Mouse (Mus musculus) forebrain, embryonic 11.5 days (tissue): ENCODE measurements around the gene Sem1. TPM values are rescaled to one million over a fixed set of nuclear protein-coding genes. Genes with fewer than 3 reads are reported as not detected.

Source experiments
- ATAC-seq: fragments of 200-750 bp; cut with Nextera tagmentation; replicated peaks from 2 replicates; pipeline ENCODE4 v1.8.0; 2017; ENCODE audit warnings: moderate TSS enrichment; ENCODE audit not compliant: low FRiP score
- DNase-seq: peaks from one replicate; pipeline ENCODE4 v3.0.0-alpha.2; 2017; ENCODE audit warnings: low spot score
- H3K27ac ChIP-seq: fragments of 300-500 bp; sonication (generic); 2 replicates; pipeline ENCODE4 v1.5.1; 2014; ENCODE audit warnings: low read depth, low read length
- H3K27me3 ChIP-seq: fragments of 300-500 bp; sonication (generic); 2 replicates; pipeline ENCODE4 v1.6.1; 2014; ENCODE audit warnings: mild to moderate bottlenecking, low read length, mixed read lengths; ENCODE audit not compliant: control insufficient read depth, insufficient read depth
- H3K36me3 ChIP-seq: fragments of 300-500 bp; sonication (generic); 2 replicates; pipeline ENCODE4 v1.6.1; 2014; ENCODE audit warnings: mild to moderate bottlenecking, low read length, moderate library complexity, mixed read lengths; ENCODE audit not compliant: control insufficient read depth, insufficient read depth
- H3K4me1 ChIP-seq: fragments of 300-500 bp; sonication (generic); replicated peaks from 2 replicates; pipeline ENCODE4 v1.6.1; 2014; ENCODE audit warnings: low read length, mixed read lengths; ENCODE audit not compliant: control insufficient read depth, insufficient read depth
- H3K4me2 ChIP-seq: fragments of 300-500 bp; sonication (generic); 2 replicates; pipeline ENCODE4 v1.6.1; 2014; ENCODE audit warnings: low read depth, mild to moderate bottlenecking, low read length, moderate library complexity, mixed read lengths; ENCODE audit not compliant: severe bottlenecking
- H3K4me3 ChIP-seq: fragments of 300-500 bp; sonication (generic); 2 replicates; pipeline ENCODE4 v1.5.1; 2014; ENCODE audit warnings: low read depth, low read length
- H3K9ac ChIP-seq: fragments of 300-500 bp; sonication (generic); 2 replicates; pipeline ENCODE4 v1.6.1; 2014; ENCODE audit warnings: low read length
- H3K9me3 ChIP-seq: fragments of 300-500 bp; sonication (generic); 2 replicates; pipeline ENCODE4 v1.6.1; 2016; ENCODE audit warnings: low read length, mixed read lengths; ENCODE audit not compliant: control insufficient read depth
- WGBS: fragments of 180-500 bp; shearing (Covaris S2); extraction: QIAGEN DNeasy Blood & Tissue Kit; methylation state at CpG from one replicate; pipeline ENCODE4 v1.1.7; 2014; 5-methylcytosine and 5-hydroxymethylcytosine counted together
- polyA plus RNA-seq: library from polyadenylated mRNA; unstranded; fragments of >200 nt; fragmentation: Nextera tagmentation; extraction: Ambion mirVana; gene quantifications from 2 replicates; pipeline ENCODE4 v1.2.1, GENCODE M21; 2014

Gene Sem1
- 241 and 263 TPM in 2 replicates for polyA plus RNA-seq

- WGBS, result 1% methylated on average over 49 of the region's 59 CpGs
- Histone ChIP-seq H3K4me3 (peak within 1 kb of the TSS; percentile 95), H3K4me1 (no peaks in the 10 kb centered on the region), H3K9me3 (no peaks in the 10 kb centered on the region), H3K9ac (peak within 1 kb of the TSS; percentile 98), H3K4me2 (peak within 1 kb of the TSS; percentile 74), H3K36me3 (no peaks in the 10 kb centered on the region; the same call in 1 of the 2 replicates), H3K27ac (peak within 1 kb of the TSS; percentile 62), H3K27me3 (no peaks in the 10 kb centered on the region)
- ATAC-seq, result peak; percentile 97
- peak; percentile 92 for DNase-seq
Measured at GRCm38 (mm10) chr6:6578304-6579149, at the start of gene Sem1. TSS of gene Sem1 (minus strand) at chr6:6578663.

GRCm38 (mm10) chr6:6622846-6623749, 44.6 kb upstream of the Sem1 start:
- H3K27me3 ChIP-seq, result no peaks in the 10 kb centered on the region
- 63% methylated on average over 16 of the region's 16 CpGs for WGBS
- no peak overlapping the region for H3K27ac ChIP-seq
- ATAC-seq (no peak), DNase-seq (no peak)
- H3K4me2 ChIP-seq, result no peak overlapping the region
- no peaks in the 10 kb centered on the region for H3K4me1 ChIP-seq
- H3K9me3 ChIP-seq, result no peaks in the 10 kb centered on the region
- H3K4me3 ChIP-seq, result no peak overlapping the region
- H3K36me3 ChIP-seq, result no peaks in the 10 kb centered on the region
- H3K9ac ChIP-seq, result no peak overlapping the region

GRCm38 (mm10) chr6:6603561-6604544, 25.4 kb upstream of the Sem1 start:
- no peaks in the 10 kb centered on the region for H3K36me3 ChIP-seq
- no peak overlapping the region for H3K27ac ChIP-seq
- no peak overlapping the region for H3K9ac ChIP-seq
- WGBS, result 18% methylated on average over 8 of the region's 8 CpGs
- H3K4me3 ChIP-seq, result no peak overlapping the region
- ATAC-seq, result peak; percentile 80
- 0 out of 2 replicates have a peak overlapping the region, but pooled peaks have one; percentile 32 for H3K4me2 ChIP-seq
- no peaks in the 10 kb centered on the region for H3K9me3 ChIP-seq
- H3K27me3 ChIP-seq, result no peaks in the 10 kb centered on the region
- H3K4me1 ChIP-seq, result peaks cover 6% of the 10 kb centered on the region; the same call in 1 of the 2 replicates
- no peak for DNase-seq

GRCm38 (mm10) chr6:6586313-6586712, 7.8 kb upstream of the Sem1 start:
- H3K9ac ChIP-seq, result no peak overlapping the region
- H3K4me1 ChIP-seq, result no peaks in the 10 kb centered on the region
- 88% methylated on average over 2 of the region's 2 CpGs for WGBS
- H3K27ac ChIP-seq, result no peak overlapping the region
- H3K36me3 ChIP-seq, result no peaks in the 10 kb centered on the region
- ATAC-seq (no peak), DNase-seq (no peak)
- no peaks in the 10 kb centered on the region for H3K27me3 ChIP-seq
- H3K9me3 ChIP-seq, result no peaks in the 10 kb centered on the region
- no peak overlapping the region for H3K4me3 ChIP-seq
- no peak overlapping the region for H3K4me2 ChIP-seq

- Histone ChIP-seq H3K27ac (no peak overlapping the region), H3K4me2 (no peak overlapping the region), H3K9ac (no peak overlapping the region), H3K4me3 (no peak overlapping the region), H3K27me3 (no peaks in the 10 kb centered on the region), H3K4me1 (no peaks in the 10 kb centered on the region), H3K36me3 (no peaks in the 10 kb centered on the region), H3K9me3 (no peaks in the 10 kb centered on the region)
- DNase-seq (no peak), ATAC-seq (no peak)
- WGBS, result 85% methylated on average over 2 of the region's 2 CpGs
Measured at GRCm38 (mm10) chr6:6581849-6582248, 3.4 kb upstream of the Sem1 start.

GRCm38 (mm10) chr6:6577741-6578284, 650 bp downstream of the Sem1 start:
- Histone ChIP-seq H3K4me3 (peak overlapping the region; percentile 95), H3K27ac (peak overlapping the region; percentile 62), H3K36me3 (no peaks in the 10 kb centered on the region; the same call in 1 of the 2 replicates), H3K9ac (peak overlapping the region; percentile 98), H3K4me1 (no peaks in the 10 kb centered on the region), H3K27me3 (no peaks in the 10 kb centered on the region), H3K9me3 (no peaks in the 10 kb centered on the region), H3K4me2 (peak overlapping the region; percentile 74)
- DNase-seq, result no peak
- peak; percentile 62; the same call in 1 of the 2 replicates for ATAC-seq
- 6% methylated on average over 17 of the region's 17 CpGs for WGBS

GRCm38 (mm10) chr6:6577291-6577690, 1.2 kb downstream of the Sem1 start:
- WGBS, result 78% methylated on average over 3 of the region's 3 CpGs
- Histone ChIP-seq H3K4me1 (no peaks in the 10 kb centered on the region), H3K4me2 (peak overlapping the region; percentile 74), H3K27ac (no peak overlapping the region), H3K9ac (peak overlapping the region; percentile 98), H3K27me3 (no peaks in the 10 kb centered on the region), H3K9me3 (no peaks in the 10 kb centered on the region), H3K36me3 (no peaks in the 10 kb centered on the region; the same call in 1 of the 2 replicates), H3K4me3 (peak overlapping the region; percentile 95)
- no peak for ATAC-seq
- no peak for DNase-seq
